Mouse (Mus musculus) 416B (cell line): ENCODE data around the gene Tmem205.

Source experiments
- DNase-seq: peaks from one replicate; pipeline ENCODE4 v3.0.0; 2011; ENCODE audit warnings: low read depth

Tmem205 gene

DNA sequence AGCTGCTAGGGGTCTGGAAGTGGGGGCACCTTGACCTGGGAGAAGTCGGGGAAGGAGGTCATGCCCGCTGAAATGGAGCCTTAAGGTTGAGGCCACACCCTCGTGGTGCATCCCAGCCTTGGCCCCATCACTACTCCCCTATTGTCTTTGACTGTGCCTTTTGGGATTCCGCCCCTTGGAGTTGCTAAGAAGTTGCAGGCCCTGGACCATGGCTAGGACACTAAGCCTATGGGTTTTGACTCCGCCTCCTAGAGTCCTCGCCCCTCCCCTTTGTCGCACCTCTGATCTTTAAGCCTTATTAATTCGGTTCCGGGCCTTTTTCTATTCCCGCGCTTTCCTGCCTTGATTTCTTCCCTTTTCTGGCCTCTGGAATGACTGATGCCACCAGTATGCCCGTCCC is 16.3 kb upstream of the Tmem205 start:
- DNase-seq: no peak

DNA sequence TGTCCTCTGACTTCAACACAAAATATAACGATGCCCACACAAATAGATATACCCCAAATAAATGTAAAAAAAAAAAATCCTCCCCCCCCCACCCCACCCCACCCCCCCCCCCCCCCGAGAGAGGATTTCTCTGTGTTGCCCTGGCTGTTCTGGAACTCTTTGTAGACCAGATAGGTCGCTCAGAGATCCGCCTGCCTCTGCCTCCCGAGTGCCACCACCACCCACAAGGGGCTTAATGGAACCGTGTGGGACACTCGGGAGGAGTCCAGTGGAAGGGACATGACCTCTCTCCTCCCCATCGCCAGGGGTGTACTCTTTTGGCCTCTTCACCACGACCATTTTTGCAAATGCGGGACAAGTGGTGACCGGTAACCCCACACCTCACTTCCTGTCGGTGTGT is 15.7 kb upstream of the Tmem205 start:
- no peak for DNase-seq

DNA sequence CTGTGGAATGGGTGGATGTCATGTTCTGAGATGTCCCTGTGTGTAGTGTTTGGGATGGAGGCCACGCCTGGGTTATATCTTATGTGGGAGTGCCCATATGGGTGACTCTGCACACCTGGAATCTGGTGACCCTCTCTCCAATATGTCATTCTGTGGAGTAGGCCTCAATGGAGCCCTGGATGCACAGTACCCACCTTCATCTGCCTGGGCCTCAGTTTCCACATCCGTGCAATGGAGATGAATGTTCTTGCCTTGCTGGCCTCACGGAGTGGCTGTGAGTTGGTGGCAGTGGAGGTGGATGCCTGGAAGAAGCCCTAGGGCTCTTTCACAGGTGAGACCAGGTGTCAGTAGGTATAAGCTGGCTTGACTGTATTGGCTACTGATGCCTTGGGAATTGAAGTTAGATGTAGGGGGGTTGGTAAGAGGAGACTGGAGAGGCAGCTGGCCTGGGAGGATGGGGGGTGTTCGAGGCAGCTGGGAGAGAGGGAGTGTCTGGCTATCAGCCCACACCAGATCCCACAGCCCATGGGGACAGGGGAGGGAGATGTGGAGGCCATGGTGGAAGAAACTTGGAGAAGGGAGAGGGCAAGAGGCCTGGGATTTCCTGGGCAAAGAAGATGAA is 11.0 kb upstream of the Tmem205 start:
- DNase-seq: no peak

- no peak for DNase-seq
Measured at GRCm38 (mm10) chr9:21937711-21938175, 10.4 kb upstream of the Tmem205 start.

DNA sequence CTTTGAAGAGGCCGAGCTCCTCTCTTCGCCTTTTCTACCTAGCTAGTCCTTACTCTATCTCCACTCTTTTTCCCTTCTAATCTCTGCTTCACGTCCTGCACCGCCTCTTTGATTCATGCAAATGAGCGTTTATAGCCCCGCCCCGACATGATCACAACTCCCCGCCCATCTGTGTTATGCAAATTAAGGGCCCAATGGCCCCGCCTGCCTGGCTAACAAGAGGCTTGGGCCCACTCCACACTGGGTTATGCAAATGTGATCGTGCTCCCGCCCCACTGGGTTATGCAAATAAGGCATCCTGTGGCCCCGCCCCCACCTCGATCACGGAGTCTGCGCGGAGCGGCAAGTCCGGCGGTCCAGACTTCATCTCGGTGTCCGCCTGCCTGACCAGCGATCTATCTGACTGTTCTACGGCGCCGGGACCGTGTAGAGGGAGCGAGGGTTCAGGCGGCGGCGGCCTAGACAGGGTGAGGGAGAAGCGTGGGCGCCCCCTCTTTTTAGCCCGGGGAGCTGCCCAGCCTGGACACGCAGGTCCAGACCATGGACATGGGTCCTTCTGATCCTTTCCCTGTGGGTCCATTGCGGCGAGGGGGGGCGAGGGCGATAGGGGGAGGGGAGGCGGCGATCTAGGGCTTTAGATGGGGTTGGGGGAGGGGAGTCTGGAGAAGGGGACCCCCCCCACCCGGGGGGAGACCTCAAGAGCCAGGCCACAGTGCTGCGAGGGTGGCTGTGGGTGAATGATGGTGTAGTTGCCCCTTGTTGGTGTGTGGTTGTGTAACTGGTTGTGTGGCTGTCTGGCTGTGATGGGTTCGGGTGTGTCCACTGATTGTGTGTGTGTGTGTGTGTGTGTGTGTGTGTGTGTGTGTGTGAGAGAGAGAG is 9.6 kb upstream of the Tmem205 start, which contains the start of gene Plppr2:
Plppr2 (plus strand) TSS at position 342 of the 879 bp plus-strand sequence.
- peak; percentile 26 for DNase-seq

DNA sequence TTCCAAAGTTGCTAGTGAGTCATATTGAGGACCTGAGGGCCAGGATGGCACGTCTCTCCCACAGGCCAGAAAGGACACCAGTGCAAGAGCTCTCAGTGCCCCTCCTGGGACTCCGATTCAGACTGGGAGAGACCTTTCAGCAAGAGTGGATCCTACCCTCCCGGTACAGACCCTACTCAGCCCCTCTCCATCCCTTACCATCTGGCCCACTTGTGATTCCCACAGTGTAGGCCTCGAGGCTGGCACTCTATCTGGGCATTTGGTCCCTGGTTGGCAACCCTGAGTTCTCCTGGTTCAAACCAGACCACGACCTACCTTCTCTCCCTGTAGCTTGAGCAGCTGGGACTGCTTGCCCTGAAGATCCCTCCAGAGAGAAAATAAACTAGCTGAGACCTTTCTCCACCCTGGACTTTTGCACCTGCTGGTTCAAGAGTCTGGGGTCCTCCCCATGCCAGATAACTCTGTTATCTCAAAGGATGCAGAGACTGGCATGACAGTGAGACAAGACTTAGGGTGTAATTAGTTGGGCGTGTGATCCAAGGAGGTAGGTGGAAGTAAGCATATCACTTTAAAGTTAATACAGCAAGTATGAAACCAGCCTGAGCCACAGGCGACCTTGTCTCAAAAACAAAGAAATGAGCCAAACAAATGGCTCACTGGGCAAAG is 8.2 kb upstream of the Tmem205 start:
- DNase-seq: no peak

DNA sequence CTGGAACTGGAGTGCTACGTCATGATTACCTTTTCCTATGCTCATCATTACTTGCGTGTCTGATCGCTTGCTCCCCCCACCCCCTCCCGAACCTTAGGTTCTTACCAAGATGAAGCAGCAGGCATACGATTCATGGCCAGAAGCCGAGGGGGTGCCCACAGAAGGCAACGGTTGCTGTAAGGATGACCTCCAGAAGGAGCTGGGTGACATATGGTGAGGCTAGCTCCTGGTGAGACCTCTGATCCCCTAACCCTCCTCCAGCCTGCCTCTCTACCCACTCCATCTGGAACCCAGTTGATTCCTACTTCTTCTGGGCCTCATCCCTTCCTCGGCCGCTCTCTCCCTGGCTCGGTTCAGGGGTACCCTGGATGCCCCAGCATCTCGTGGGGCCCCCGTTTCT is 6.7 kb upstream of the Tmem205 start:
- DNase-seq: no peak

- DNase-seq: no peak
Measured at GRCm38 (mm10) chr9:21932445-21933137, 5.2 kb upstream of the Tmem205 start.

GRCm38 (mm10) chr9:21932006-21932405 is 4.7 kb upstream of the Tmem205 start:
- DNase-seq: no peak

DNA sequence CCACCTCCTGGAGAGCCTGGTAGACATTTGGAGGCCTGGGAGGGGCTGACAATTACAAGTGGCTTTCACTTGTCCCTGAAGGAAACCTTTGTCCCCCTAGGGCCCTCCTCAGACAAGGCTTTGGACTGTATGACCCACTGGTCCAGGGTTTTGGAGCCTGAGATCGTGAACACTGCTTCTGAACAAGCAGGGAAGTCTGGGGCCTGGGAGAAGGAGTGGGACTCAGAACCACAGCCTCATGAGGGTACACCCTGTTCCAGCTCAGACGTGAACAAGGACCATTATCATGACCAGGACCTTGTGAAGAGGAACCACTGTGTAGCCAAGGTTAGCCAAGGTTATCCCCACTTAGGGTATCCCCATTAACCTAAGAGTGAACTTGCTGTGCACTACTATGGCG is 1.9 kb upstream of the Tmem205 start:
- no peak for DNase-seq

DNA sequence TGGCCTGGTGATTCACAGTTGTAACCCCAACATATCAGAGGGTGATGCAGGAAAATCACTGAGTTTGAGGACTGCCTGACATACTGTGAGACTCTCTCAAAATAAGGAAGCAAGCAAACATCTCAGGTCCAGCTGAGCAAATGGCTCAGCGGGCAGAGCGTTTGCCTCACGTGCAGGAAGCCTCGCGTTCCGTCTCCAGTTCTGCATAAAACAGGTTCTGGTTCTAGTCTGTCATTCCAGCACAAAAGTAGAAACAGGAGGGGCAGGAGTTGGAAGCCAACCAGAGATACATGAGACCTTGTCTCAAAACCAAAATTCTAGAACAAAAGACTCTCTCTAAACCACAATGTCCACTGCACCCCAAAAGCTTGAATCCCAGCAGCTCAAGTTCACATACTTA is 572 bp downstream of the Tmem205 start:
- peak; percentile 64 for DNase-seq

- DNase-seq: peak; percentile 69
Measured at GRCm38 (mm10) chr9:21926155-21926554, 1.2 kb downstream of the Tmem205 start.

DNA sequence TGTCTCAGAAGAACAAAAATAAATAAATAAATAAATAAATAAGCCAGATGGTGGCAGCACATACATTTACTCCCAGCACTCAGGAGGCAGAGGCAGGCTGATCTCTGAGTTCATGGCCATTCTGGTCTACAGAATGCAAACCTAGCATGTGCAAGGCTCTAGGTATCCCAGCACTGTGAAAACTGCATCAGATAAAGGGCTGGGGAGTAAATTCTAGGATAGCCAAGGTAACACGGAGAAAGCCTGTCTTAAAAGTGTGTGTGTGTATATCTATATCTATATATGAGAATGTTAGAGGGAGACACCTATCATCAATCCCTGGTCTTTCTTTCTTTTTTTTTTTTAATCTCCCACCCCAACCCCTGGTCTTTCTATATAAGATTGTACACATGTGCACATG is 1.9 kb downstream of the Tmem205 start:
- no peak for DNase-seq

DNA sequence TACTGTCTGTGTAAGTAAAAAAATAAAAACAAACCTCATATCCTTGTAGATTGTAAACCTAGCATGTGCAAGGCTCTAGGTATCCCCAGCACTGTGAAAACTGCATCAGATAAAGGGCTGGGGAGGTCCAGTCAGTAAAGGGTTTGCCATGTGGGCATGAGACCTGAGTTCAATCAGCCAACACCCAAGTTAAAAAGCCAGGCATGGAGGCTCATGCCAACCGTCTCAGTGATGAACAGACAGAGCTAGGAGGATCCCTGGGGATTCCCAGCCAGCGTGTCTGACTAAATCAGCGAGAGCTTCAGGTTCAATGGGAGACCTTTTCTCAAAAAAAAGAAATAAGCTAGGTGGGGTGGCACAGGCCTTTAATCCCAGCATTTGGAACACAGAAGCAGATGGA is 2.3 kb downstream of the Tmem205 start:
- DNase-seq: no peak

- peak; percentile 99 for DNase-seq
Measured at GRCm38 (mm10) chr9:21924099-21924493, 3.3 kb downstream of the Tmem205 start.

GRCm38 (mm10) chr9:21923490-21924098 is 3.8 kb downstream of the Tmem205 start:
- DNase-seq: no peak

DNA sequence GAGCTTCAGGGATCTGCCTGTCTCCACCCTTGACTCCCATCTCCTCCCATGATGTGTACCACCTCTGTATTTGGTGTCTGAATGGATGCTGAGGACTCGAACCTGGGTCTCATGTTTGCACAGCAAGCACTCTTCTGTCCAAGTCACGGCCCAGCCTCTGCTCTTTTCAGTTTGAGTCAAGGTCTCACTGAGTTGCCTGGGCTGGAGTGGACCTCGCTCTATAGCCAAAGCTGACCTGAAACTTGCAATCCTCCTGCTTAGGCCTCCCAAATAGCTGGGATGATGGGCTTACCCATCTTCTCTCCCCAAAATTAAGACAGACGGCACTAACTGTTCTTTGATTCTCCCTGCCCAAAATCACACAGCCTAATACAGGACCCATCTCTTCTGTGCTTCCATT is 4.3 kb downstream of the Tmem205 start:
- peak; percentile 10 for DNase-seq

DNA sequence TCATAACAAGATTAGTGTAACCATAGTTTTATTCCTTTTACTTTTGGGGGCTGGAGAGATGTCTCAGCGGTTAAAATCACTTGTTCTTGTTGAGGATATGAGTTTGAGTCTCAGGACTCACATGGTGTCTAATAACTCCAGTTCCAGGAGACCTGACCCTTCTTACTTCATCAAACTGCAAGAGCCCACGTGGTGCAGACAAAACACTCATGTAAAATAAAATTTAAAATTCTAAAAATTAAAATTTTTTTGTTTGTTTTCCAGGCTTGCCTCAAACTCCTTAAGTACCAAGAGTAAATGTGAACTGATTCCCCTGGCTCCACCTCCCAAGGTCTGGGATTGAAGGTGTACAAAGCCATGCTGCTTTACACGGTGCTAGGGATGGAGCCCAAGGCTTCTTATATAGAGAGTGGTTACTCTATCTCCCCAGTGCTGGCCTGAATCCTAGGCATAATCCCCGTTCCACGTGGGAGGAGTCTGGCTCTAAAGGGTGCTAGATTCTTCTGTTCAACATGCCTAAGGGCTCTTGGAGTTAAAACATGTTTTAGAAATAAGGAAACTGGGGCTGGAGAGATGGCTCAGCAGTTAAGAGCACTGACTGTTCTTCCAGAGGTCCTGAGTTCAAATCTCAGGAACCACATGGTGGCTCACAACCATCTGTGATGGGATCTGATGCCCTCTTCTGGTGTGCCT is 8.5 kb downstream of the Tmem205 start:
- DNase-seq: no peak

GRCm38 (mm10) chr9:21918035-21918592 is 9.2 kb downstream of the Tmem205 start, which contains the start of gene Rab3d:
Gene Rab3d, minus strand, starts transcription at chr9:21918192.
- DNase-seq: peak; percentile 98

DNA sequence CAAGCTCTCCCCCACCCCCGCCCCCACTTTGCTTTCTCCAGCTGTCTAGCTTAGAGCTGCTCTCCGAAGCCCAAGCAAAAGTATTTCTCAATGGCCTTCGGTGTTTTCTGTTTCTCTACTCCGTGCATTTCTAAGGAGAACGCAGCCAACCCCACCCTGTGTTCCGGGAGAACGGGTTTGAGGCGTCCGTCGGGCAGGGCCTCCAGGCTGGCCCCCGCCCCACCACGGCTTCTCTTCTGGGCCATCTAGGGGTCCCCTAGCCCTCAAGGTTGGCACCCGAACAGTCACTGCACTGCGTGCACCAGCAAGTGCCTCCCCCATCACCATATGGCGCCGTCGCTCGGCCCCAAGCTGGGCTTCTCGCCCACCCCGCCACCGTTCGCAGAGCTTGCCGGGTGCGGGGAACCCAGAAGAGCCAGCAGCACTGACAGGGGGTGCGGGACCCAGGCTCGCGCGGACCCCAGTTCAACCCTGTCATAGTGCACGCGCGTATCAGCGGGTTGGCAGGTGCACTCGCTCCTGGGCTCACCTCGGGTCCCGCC is 9.8 kb downstream of the Tmem205 start:
- DNase-seq: peak; percentile 37
